Mouse (Mus musculus) G1E (cell line): ENCODE measurements around the gene Agap3. TPM values are rescaled to one million over a fixed set of nuclear protein-coding genes. Genes with fewer than 3 reads are reported as not detected.

Experiments
- ATAC-seq: 2 replicates; pipeline ENCODE4 v1.8.0; 2016; ENCODE audit warnings: mild to moderate bottlenecking; ENCODE audit not compliant: insufficient number of reproducible peaks, poor library complexity, low FRiP score, severe bottlenecking; ENCODE audit errors: extremely low read depth
- DNase-seq: peaks from one replicate; pipeline ENCODE4 v3.0.0; 2012; ENCODE audit warnings: low spot score
- H3K27me3 ChIP-seq: 2 replicates; pipeline ENCODE4 v1.6.1; 2012; ENCODE audit warnings: mild to moderate bottlenecking, low read length, inconsistent platforms; ENCODE audit not compliant: insufficient read depth
- H3K36me3 ChIP-seq: replicated peaks from 2 replicates; pipeline ENCODE3; 2012; ENCODE audit warnings: mild to moderate bottlenecking, inconsistent platforms
- H3K4me1 ChIP-seq: 2 replicates; pipeline ENCODE4 v1.6.1; 2012; ENCODE audit warnings: low read depth, low read length, inconsistent platforms, mixed read lengths; ENCODE audit not compliant: insufficient read depth
- H3K4me3 ChIP-seq: 2 replicates; pipeline ENCODE4 v1.5.1; 2012; ENCODE audit warnings: low read depth, mild to moderate bottlenecking, inconsistent platforms, low read length, moderate library complexity, mixed read lengths
- H3K9me3 ChIP-seq: replicated peaks from 2 replicates; pipeline ENCODE4 v1.6.1; 2012; ENCODE audit warnings: inconsistent platforms
- CTCF ChIP-seq: IDR thresholded peaks from 2 replicates; pipeline ENCODE4 v1.5.1; 2012; ENCODE audit warnings: low read depth, low read length, inconsistent platforms, mixed read lengths
- GATA1 ChIP-seq: IDR thresholded peaks from 2 replicates; pipeline ENCODE4 v1.6.1; 2012; ENCODE audit warnings: borderline replicate concordance, low read length, inconsistent platforms, mixed read lengths
- GATA2 ChIP-seq: IDR thresholded peaks from 2 replicates; pipeline ENCODE4 v1.6.1; 2012; ENCODE audit warnings: low read depth, low read length, inconsistent platforms, borderline replicate concordance
- POLR2AphosphoS5 ChIP-seq: IDR thresholded peaks from 2 replicates; pipeline ENCODE4 v1.6.1; 2012; ENCODE audit warnings: low read depth, low read length, inconsistent platforms; ENCODE audit not compliant: insufficient replicate concordance
- TAL1 ChIP-seq: conservative IDR thresholded peaks from 2 replicates; pipeline ENCODE4 v1.6.1; 2012; ENCODE audit warnings: low read depth, low read length, inconsistent platforms, mixed read lengths
- polyA plus RNA-seq: library from polyadenylated mRNA; stranded (reverse); fragments of >175 nt; gene quantifications from 2 replicates; pipeline ENCODE4 v1.2.3, GENCODE M21; 2012
- total RNA-seq, 2 experiments: library from RNA; stranded (forward) in 1 of 2; stranded (reverse) in 1 of 2; fragments of 200-1000 nt in 1 of 2; fragments of >200 nt in 1 of 2; fragmentation: Nextera tagmentation in 1 of 2; gene quantifications; 2 replicates each; pipeline ENCODE4 v1.2.3; 2014 to 2017

Agap3 gene
- total and polyA plus RNA-seq, 3 experiments, result 26.3 to 133 (median 30.3) TPM

GRCm38 (mm10) chr5:24444746-24445427, 7.1 kb upstream of the Agap3 start, which contains the start of gene Fastk:
Fastk (minus strand) TSS chr5:24445287.
- DNase-seq (peak; percentile 98), ATAC-seq (peak; percentile 62; the same call in 1 of the 2 replicates)
- TF ChIP-seq TAL1 (no peak), GATA2 (no peak), CTCF (no peak)
- Histone ChIP-seq H3K4me1 (peaks cover 61% of the 10 kb centered on the region), H3K27me3 (no peaks in the 10 kb centered on the region), H3K9me3 (no peaks in the 10 kb centered on the region), H3K4me3 (peak within 1 kb of the TSS; percentile 88), H3K36me3 (peaks cover 50% of the 10 kb centered on the region)

- no peak for DNase-seq
- Histone ChIP-seq H3K27me3 (no peaks in the 10 kb centered on the region), H3K4me3 (peak overlapping the region; percentile 88), H3K36me3 (peaks cover 44% of the 10 kb centered on the region), H3K9me3 (no peaks in the 10 kb centered on the region), H3K4me1 (peaks cover 63% of the 10 kb centered on the region)
- TF ChIP-seq CTCF (no peak), GATA1 (no peak), GATA2 (no peak), POLR2AphosphoS5 (no peak)
- no peak for ATAC-seq
These were observed 6.4 kb upstream of the Agap3 start for GRCm38 (mm10) chr5:24445428-24446080.

DNA sequence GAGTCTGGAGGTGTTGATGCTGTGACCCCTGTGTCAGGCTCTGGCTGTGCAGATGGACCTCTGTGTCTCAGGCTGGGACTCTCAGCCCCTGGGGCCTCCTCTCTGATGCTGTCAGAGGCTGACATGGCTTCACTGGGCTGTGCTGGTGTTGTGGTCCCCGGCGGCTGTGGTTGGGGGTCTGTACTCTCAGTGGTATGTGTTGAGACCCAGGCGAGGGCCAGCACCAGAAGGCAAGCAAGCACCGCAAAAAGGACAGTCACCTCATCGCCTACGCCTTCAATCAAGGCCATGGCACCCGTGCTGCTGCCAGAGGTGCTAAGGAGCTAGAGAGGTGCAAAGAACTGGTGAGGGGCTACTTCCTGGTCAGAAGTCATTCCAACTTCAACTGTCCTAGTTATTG, 5.3 kb upstream of the Agap3 start:
- TF ChIP-seq POLR2AphosphoS5 (no peak), GATA1 (no peak), GATA2 (no peak), TAL1 (no peak), CTCF (no peak)
- H3K4me1 ChIP-seq, result peaks cover 69% of the 10 kb centered on the region
- no peaks in the 10 kb centered on the region for H3K9me3 ChIP-seq
- peak overlapping the region; percentile 73; the same call in 1 of the 2 replicates for H3K4me3 ChIP-seq
- DNase-seq (no peak), ATAC-seq (no peak)
- peaks cover 33% of the 10 kb centered on the region for H3K36me3 ChIP-seq
- no peaks in the 10 kb centered on the region for H3K27me3 ChIP-seq

DNA sequence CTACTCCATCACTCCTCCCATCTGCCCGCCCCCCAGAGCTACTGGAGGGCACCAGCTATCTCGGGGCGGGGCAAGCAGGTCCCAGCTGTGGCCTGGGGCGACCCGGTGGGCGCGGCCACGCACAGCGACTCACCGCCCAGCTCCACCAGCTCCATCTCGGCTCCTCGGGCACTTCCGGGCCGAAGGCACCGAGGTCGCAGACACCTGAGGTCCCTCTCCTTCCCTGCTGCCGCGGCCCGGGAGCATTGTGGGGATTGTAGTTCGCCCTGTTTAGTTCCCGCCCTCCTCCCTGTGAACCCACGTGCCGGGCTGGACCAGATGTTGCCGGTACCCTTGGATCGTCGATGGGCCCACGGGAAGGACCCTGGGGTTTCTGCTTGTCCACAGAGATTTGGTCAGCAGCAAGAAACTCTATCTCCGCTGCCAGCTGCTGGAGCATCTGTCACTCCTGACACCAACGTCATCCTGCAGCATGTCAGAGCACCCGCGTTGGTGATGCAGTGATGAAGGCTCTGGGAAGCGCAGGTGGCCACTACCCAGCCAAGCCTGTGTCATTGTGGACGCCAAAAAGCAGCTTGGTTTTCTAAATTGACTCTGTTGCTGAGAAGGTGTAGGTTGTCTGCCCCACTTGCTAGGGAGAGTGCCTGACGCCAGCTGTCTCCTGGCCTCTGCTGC, 4.2 kb upstream of the Agap3 start, which contains the start of gene Tmub1:
Gene Tmub1 (minus strand): TSS at position 231 of the 675 bp plus-strand sequence.
- Histone ChIP-seq H3K4me3 (peak within 1 kb of the TSS; percentile 73), H3K9me3 (no peaks in the 10 kb centered on the region), H3K36me3 (peaks cover 22% of the 10 kb centered on the region), H3K4me1 (peaks cover 64% of the 10 kb centered on the region), H3K27me3 (no peaks in the 10 kb centered on the region)
- TF ChIP-seq TAL1 (no peak; the same call in 1 of the 2 replicates), CTCF (no peak), POLR2AphosphoS5 (no peak)
- ATAC-seq (peak; percentile 75), DNase-seq (peak; percentile 87)

GRCm38 (mm10) chr5:24451264-24452029, 530 bp upstream of the Agap3 start:
- Histone ChIP-seq H3K4me1 (peaks cover 68% of the 10 kb centered on the region), H3K27me3 (no peaks in the 10 kb centered on the region), H3K36me3 (peaks cover 33% of the 10 kb centered on the region), H3K9me3 (no peaks in the 10 kb centered on the region), H3K4me3 (peak overlapping the region; percentile 88)
- TF ChIP-seq GATA1 (no peak), GATA2 (no peak), TAL1 (no peak), POLR2AphosphoS5 (no peak), CTCF (no peak)
- ATAC-seq (peak; percentile 64), DNase-seq (peak; percentile 93)

DNA sequence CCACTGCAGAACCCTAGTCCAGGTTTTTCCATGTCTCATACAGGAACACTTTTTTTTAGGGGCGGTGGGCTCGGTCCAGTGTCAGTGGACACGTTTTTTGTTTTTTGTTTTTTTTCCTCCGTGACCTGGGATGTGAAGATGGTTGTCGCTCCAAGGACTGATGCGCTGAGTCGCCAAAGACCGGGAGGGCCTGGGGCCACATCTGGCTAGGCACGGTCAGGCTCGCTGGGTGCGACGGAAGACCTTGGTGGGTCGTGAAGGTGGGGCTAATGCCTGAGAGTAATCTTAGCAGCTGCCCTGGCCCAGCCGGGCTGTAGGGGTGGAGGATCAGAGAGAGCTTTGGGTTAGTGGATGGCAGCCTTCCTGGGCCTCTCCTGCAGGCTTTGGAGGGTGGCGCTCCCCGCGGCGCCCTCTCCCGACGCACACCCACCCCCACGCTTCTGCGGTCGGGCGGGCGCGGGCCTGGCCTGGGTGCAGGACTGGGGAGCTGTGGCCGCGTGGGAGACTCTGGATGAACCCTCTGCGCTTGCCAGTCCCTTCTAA, 785 bp downstream of the Agap3 start:
- peaks cover 44% of the 10 kb centered on the region for H3K36me3 ChIP-seq
- no peaks in the 10 kb centered on the region for H3K27me3 ChIP-seq
- ATAC-seq, result peak; percentile 12; the same call in 1 of the 2 replicates
- no peaks in the 10 kb centered on the region for H3K9me3 ChIP-seq
- peak; percentile 73 for DNase-seq
- no peak for TF ChIP-seq CTCF
- no peak for TF ChIP-seq TAL1
- no peak for TF ChIP-seq GATA2
- TF ChIP-seq GATA1, result no peak
- TF ChIP-seq POLR2AphosphoS5, result no peak
- peak overlapping the region; percentile 88 for H3K4me3 ChIP-seq
- peaks cover 59% of the 10 kb centered on the region for H3K4me1 ChIP-seq
